Mouse (Mus musculus): Measurements from ENCODE around the gene Smyd4. TPM values are rescaled to one million over a fixed set of nuclear protein-coding genes. Genes with fewer than 3 reads are reported as not detected.

The Smyd4 gene
- polyA plus RNA-seq (2014; fragmentation: Nextera tagmentation; extraction: Ambion mirVana), result 11.7 and 13.9 TPM in 2 replicates

GRCm38 (mm10) chr11:75348199-75348889 is at the start of gene Smyd4, which contains the start of gene Rpa1:
Smyd4 (plus strand) TSS chr11:75348433.
Rpa1 (minus strand) TSS chr11:75348324.
- DNase-seq (ENCODE audit: low spot score), result peak; percentile 97
- Histone ChIP-seq H3K4me2 (replicated peaks; ENCODE audit: low read depth, low read length) (peak within 1 kb of the TSS; percentile 85), H3K36me3 (ENCODE audit: control insufficient read depth, insufficient read depth, low read length) (no peaks in the 10 kb centered on the region), H3K27me3 (ENCODE audit: control insufficient read depth, insufficient read depth, low read length) (no peaks in the 10 kb centered on the region), H3K4me3 (ENCODE audit: low read depth, low read length) (peak within 1 kb of the TSS; percentile 80), H3K27ac (ENCODE audit: low read depth, low read length) (no peak within 1 kb of the TSS), H3K4me1 (replicated peaks; ENCODE audit: control insufficient read depth, insufficient read depth, low read length) (no peaks in the 10 kb centered on the region), H3K9me3 (ENCODE audit: control insufficient read depth, low read length) (no peaks in the 10 kb centered on the region), H3K9ac (ENCODE audit: low read depth, low read length) (peak within 1 kb of the TSS; percentile 83)
- ATAC-seq (ENCODE audit: low FRiP score), result peak; percentile 100
- WGBS, result under 1% methylated on average over 48 of the region's 56 CpGs

GRCm38 (mm10) chr11:75298491-75298890 is 49.7 kb upstream of the Smyd4 start:
- Histone ChIP-seq H3K27me3 (ENCODE audit: control insufficient read depth, insufficient read depth, low read length) (no peaks in the 10 kb centered on the region), H3K4me3 (ENCODE audit: low read depth, low read length) (no peak overlapping the region), H3K36me3 (ENCODE audit: control insufficient read depth, insufficient read depth, low read length) (peaks cover 4% of the 10 kb centered on the region; the same call in 1 of the 2 replicates), H3K4me1 (replicated peaks; ENCODE audit: control insufficient read depth, insufficient read depth, low read length) (no peaks in the 10 kb centered on the region), H3K9ac (ENCODE audit: low read depth, low read length) (no peak overlapping the region), H3K9me3 (ENCODE audit: control insufficient read depth, low read length) (no peaks in the 10 kb centered on the region), H3K27ac (ENCODE audit: low read depth, low read length) (no peak overlapping the region), H3K4me2 (replicated peaks; ENCODE audit: low read depth, low read length) (no peak overlapping the region)
- ATAC-seq (ENCODE audit: low FRiP score) (no peak), DNase-seq (ENCODE audit: low spot score) (no peak)
- WGBS, result 59% methylated on average over 11 of the region's 11 CpGs

GRCm38 (mm10) chr11:75299786-75300185 is 48.4 kb upstream of the Smyd4 start:
- Histone ChIP-seq H3K4me1 (replicated peaks; ENCODE audit: control insufficient read depth, insufficient read depth, low read length) (no peaks in the 10 kb centered on the region), H3K27me3 (ENCODE audit: control insufficient read depth, insufficient read depth, low read length) (no peaks in the 10 kb centered on the region), H3K4me2 (replicated peaks; ENCODE audit: low read depth, low read length) (no peak overlapping the region), H3K36me3 (ENCODE audit: control insufficient read depth, insufficient read depth, low read length) (peaks cover 4% of the 10 kb centered on the region; the same call in 1 of the 2 replicates), H3K4me3 (ENCODE audit: low read depth, low read length) (no peak overlapping the region), H3K9ac (ENCODE audit: low read depth, low read length) (no peak overlapping the region), H3K27ac (ENCODE audit: low read depth, low read length) (no peak overlapping the region), H3K9me3 (ENCODE audit: control insufficient read depth, low read length) (no peaks in the 10 kb centered on the region)
- no peak for ATAC-seq (ENCODE audit: low FRiP score)
- no peak for DNase-seq (ENCODE audit: low spot score)
- WGBS, result 85% methylated on average over 10 of the region's 10 CpGs

GRCm38 (mm10) chr11:75300954-75301353 is 47.3 kb upstream of the Smyd4 start:
- no peak for ATAC-seq (ENCODE audit: low FRiP score)
- H3K27ac ChIP-seq (ENCODE audit: low read depth, low read length), result no peak overlapping the region
- H3K9ac ChIP-seq (ENCODE audit: low read depth, low read length), result no peak overlapping the region
- no peak overlapping the region for H3K4me2 ChIP-seq (replicated peaks; ENCODE audit: low read depth, low read length)
- no peaks in the 10 kb centered on the region for H3K9me3 ChIP-seq (ENCODE audit: control insufficient read depth, low read length)
- no peaks in the 10 kb centered on the region for H3K4me1 ChIP-seq (replicated peaks; ENCODE audit: control insufficient read depth, insufficient read depth, low read length)
- H3K27me3 ChIP-seq (ENCODE audit: control insufficient read depth, insufficient read depth, low read length), result no peaks in the 10 kb centered on the region
- 85% methylated on average over 9 of the region's 9 CpGs for WGBS
- H3K4me3 ChIP-seq (ENCODE audit: low read depth, low read length), result no peak overlapping the region
- peaks cover 4% of the 10 kb centered on the region; the same call in 1 of the 2 replicates for H3K36me3 ChIP-seq (ENCODE audit: control insufficient read depth, insufficient read depth, low read length)
- no peak for DNase-seq (ENCODE audit: low spot score)

GRCm38 (mm10) chr11:75304797-75305196 is 43.4 kb upstream of the Smyd4 start:
- no peak for ATAC-seq (ENCODE audit: low FRiP score)
- Histone ChIP-seq H3K27me3 (ENCODE audit: control insufficient read depth, insufficient read depth, low read length) (no peaks in the 10 kb centered on the region), H3K4me2 (replicated peaks; ENCODE audit: low read depth, low read length) (no peak overlapping the region), H3K9ac (ENCODE audit: low read depth, low read length) (no peak overlapping the region), H3K4me3 (ENCODE audit: low read depth, low read length) (no peak overlapping the region), H3K36me3 (ENCODE audit: control insufficient read depth, insufficient read depth, low read length) (peaks cover 4% of the 10 kb centered on the region; the same call in 1 of the 2 replicates), H3K9me3 (ENCODE audit: control insufficient read depth, low read length) (no peaks in the 10 kb centered on the region), H3K4me1 (replicated peaks; ENCODE audit: control insufficient read depth, insufficient read depth, low read length) (no peaks in the 10 kb centered on the region), H3K27ac (ENCODE audit: low read depth, low read length) (no peak overlapping the region)
- WGBS, result 89% methylated on average over 9 of the region's 9 CpGs
- no peak for DNase-seq (ENCODE audit: low spot score)

- no peak overlapping the region for H3K9ac ChIP-seq (ENCODE audit: low read depth, low read length)
- DNase-seq (ENCODE audit: low spot score), result no peak
- H3K9me3 ChIP-seq (ENCODE audit: control insufficient read depth, low read length), result no peaks in the 10 kb centered on the region
- 89% methylated on average over 4 of the region's 4 CpGs for WGBS
- H3K27me3 ChIP-seq (ENCODE audit: control insufficient read depth, insufficient read depth, low read length), result no peaks in the 10 kb centered on the region
- no peak for ATAC-seq (ENCODE audit: low FRiP score)
- H3K4me3 ChIP-seq (ENCODE audit: low read depth, low read length), result no peak overlapping the region
- no peak overlapping the region for H3K4me2 ChIP-seq (replicated peaks; ENCODE audit: low read depth, low read length)
- 0 out of 2 replicates have a peak, but pooled peaks cover 6% of the 10 kb centered on the region for H3K36me3 ChIP-seq (ENCODE audit: control insufficient read depth, insufficient read depth, low read length)
- no peak overlapping the region for H3K27ac ChIP-seq (ENCODE audit: low read depth, low read length)
- H3K4me1 ChIP-seq (replicated peaks; ENCODE audit: control insufficient read depth, insufficient read depth, low read length), result no peaks in the 10 kb centered on the region
Measured at GRCm38 (mm10) chr11:75308650-75309049, 39.6 kb upstream of the Smyd4 start.

GRCm38 (mm10) chr11:75310813-75311212 is 37.4 kb upstream of the Smyd4 start:
- no peaks in the 10 kb centered on the region for H3K9me3 ChIP-seq (ENCODE audit: control insufficient read depth, low read length)
- 0 out of 2 replicates have a peak, but pooled peaks cover 6% of the 10 kb centered on the region for H3K36me3 ChIP-seq (ENCODE audit: control insufficient read depth, insufficient read depth, low read length)
- 84% methylated on average over 8 of the region's 8 CpGs for WGBS
- no peak overlapping the region for H3K27ac ChIP-seq (ENCODE audit: low read depth, low read length)
- H3K4me2 ChIP-seq (replicated peaks; ENCODE audit: low read depth, low read length), result no peak overlapping the region
- H3K27me3 ChIP-seq (ENCODE audit: control insufficient read depth, insufficient read depth, low read length), result no peaks in the 10 kb centered on the region
- ATAC-seq (ENCODE audit: low FRiP score) (no peak), DNase-seq (ENCODE audit: low spot score) (no peak)
- no peak overlapping the region for H3K9ac ChIP-seq (ENCODE audit: low read depth, low read length)
- H3K4me1 ChIP-seq (replicated peaks; ENCODE audit: control insufficient read depth, insufficient read depth, low read length), result no peaks in the 10 kb centered on the region
- no peak overlapping the region for H3K4me3 ChIP-seq (ENCODE audit: low read depth, low read length)

GRCm38 (mm10) chr11:75311751-75312150 is 36.5 kb upstream of the Smyd4 start:
- no peak overlapping the region for H3K9ac ChIP-seq (ENCODE audit: low read depth, low read length)
- H3K9me3 ChIP-seq (ENCODE audit: control insufficient read depth, low read length), result no peaks in the 10 kb centered on the region
- H3K4me3 ChIP-seq (ENCODE audit: low read depth, low read length), result no peak overlapping the region
- H3K27me3 ChIP-seq (ENCODE audit: control insufficient read depth, insufficient read depth, low read length), result no peaks in the 10 kb centered on the region
- H3K36me3 ChIP-seq (ENCODE audit: control insufficient read depth, insufficient read depth, low read length), result 0 out of 2 replicates have a peak, but pooled peaks cover 6% of the 10 kb centered on the region
- DNase-seq (ENCODE audit: low spot score) (no peak), ATAC-seq (ENCODE audit: low FRiP score) (no peak)
- H3K27ac ChIP-seq (ENCODE audit: low read depth, low read length), result no peak overlapping the region
- no peaks in the 10 kb centered on the region for H3K4me1 ChIP-seq (replicated peaks; ENCODE audit: control insufficient read depth, insufficient read depth, low read length)
- 91% methylated on average over 6 of the region's 6 CpGs for WGBS
- no peak overlapping the region for H3K4me2 ChIP-seq (replicated peaks; ENCODE audit: low read depth, low read length)

- H3K36me3 ChIP-seq (ENCODE audit: control insufficient read depth, insufficient read depth, low read length), result 0 out of 2 replicates have a peak, but pooled peaks cover 6% of the 10 kb centered on the region
- DNase-seq (ENCODE audit: low spot score) (no peak), ATAC-seq (ENCODE audit: low FRiP score) (no peak)
- 96% methylated on average over 8 of the region's 8 CpGs for WGBS
- H3K27me3 ChIP-seq (ENCODE audit: control insufficient read depth, insufficient read depth, low read length), result no peaks in the 10 kb centered on the region
- H3K9me3 ChIP-seq (ENCODE audit: control insufficient read depth, low read length), result no peaks in the 10 kb centered on the region
- H3K9ac ChIP-seq (ENCODE audit: low read depth, low read length), result no peak overlapping the region
- H3K4me3 ChIP-seq (ENCODE audit: low read depth, low read length), result no peak overlapping the region
- no peaks in the 10 kb centered on the region for H3K4me1 ChIP-seq (replicated peaks; ENCODE audit: control insufficient read depth, insufficient read depth, low read length)
- no peak overlapping the region for H3K27ac ChIP-seq (ENCODE audit: low read depth, low read length)
- no peak overlapping the region for H3K4me2 ChIP-seq (replicated peaks; ENCODE audit: low read depth, low read length)
Measured at GRCm38 (mm10) chr11:75313834-75314233, 34.4 kb upstream of the Smyd4 start.

Data from hindbrain, embryonic 11.5 days (tissue).